Mouse (Mus musculus) kidney, adult 2 months (tissue): ENCODE results near the gene Cfap20.

Experiments used
- CTCF ChIP-seq: fragments of 200-500 bp; conservative IDR thresholded peaks from 2 replicates; pipeline ENCODE4 v1.5.1; 2011; ENCODE audit warnings: low read depth, mild to moderate bottlenecking, control low read depth, low read length, moderate library complexity, mixed read lengths; ENCODE audit not compliant: insufficient read depth, insufficient read length
- POLR2A ChIP-seq: fragments of 200-500 bp; IDR thresholded peaks from one replicate; pipeline ENCODE4 v1.6.1; 2011; ENCODE audit warnings: low read depth, low read length, control low read depth

DNA sequence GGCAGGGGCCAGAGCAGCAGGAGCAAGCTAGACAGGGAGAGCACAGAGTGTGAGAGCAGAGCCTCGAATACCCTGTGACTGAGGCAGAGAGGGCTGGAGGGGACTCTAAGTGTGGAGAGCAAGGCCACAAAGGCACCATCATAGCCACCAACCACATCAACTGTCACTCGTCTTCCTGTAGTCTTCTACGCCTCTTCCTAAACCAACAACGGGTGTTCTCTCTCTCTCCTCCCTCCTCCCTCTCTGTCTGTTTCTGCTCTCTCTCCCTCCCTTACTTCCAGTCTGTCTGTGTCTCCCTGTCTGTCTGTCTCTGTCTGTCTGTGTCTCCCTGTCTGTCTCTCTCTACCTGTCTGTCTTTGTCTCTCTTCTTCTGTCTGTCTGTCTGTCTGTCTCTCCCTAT is 44.4 kb downstream of the Cfap20 start:
- TF ChIP-seq CTCF (no peak), POLR2A (no peak)
